Mouse (Mus musculus): ENCODE data around the gene Cyp1a1. TPM values are rescaled to one million over a fixed set of nuclear protein-coding genes. Genes with fewer than 3 reads are reported as not detected.
"Not testable (repeated sequence)": the region's sequence is repeated elsewhere in the genome, so short reads cannot be mapped to it uniquely, and the experiment has no call there.

Cyp1a1 gene
- total RNA-seq, 2 experiments from 2014 or later: 0.12 to 0.15 TPM

DNA sequence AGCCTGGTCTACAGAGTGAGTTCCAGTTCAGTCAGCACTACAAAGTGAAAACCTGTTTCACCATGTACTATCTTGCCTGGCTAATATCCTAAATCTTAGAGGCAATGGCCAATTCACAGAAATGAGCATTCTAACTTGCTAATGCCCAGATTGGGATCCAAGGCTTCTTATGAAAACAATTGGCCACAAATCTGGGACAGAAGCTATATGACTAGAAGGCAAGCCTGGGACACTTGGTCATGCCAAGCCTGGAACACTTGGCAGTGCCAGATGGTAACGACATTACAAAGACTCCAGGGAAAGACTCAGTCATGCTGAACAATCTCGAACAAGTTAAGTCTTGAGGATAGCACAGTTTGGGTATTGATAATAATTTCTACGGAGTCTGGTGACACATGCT lies 18.8 kb downstream of the Cyp1a1 start:
- DNase-seq: no peak

DNA sequence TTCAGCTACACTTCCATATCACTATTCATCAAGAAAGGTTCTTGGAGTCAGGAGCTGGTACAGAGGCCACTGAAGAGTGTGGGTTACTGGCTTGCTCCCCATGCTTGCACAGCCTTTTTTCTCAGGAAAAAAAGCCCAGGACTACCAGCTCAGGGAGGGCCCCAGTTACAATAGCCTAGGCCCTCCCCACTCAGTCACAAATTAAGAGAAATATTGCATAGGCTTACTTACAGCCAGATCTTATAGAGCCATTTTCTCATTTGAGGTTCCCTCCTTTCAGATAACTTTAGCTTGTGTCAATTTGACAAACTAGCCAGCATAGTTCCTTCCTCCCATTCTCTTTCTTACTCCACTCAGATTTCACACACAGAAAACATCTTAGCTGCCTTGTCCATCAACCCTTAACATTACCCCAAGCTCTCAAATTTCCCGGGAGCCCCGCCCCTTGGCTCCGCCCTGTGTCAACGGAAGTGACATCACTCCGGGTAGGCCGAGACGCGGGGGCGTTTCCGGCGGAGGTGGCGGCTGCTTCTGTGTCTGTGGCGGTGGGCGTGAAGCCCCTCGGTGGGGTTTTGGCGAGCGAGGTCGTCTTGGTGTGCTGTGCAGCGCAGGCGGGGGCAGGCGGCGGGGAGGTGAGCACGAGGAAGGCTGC lies 20.5 kb downstream of the Cyp1a1 start, which contains the start of gene Edc3:
Gene Edc3 (plus strand): TSS at position 473 of the 652 bp plus-strand sequence.
- DNase-seq: peak; percentile 82 to 85

DNA sequence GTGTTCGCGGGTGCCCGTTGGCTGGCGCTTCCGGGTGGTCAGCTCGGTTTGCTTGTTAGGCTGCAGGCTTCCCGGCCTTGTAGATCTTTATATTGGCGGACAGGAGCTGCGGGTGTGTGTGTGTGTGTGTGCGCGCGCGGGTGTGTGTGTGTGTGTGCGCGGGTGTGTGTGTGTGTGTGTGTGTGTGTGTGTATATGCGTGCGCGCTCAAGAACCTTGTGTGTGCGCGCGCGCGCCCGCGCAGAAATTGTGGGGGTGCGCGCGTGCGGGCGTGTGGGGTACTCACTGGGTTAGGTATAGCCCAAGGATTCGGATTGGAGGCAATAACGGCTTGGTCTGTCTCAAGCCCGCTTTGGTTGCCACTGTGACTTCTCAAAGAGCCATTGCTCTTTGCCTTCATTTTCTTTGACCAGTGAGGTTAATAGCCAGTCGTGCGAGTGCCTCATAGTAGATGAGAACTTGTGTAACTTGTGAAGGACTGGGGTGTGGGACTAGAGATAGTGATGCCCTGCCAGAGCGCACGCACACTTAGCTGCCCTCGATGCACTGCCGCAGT lies 21.1 kb downstream of the Cyp1a1 start:
- DNase-seq: peak; percentile 35 to 39

DNA sequence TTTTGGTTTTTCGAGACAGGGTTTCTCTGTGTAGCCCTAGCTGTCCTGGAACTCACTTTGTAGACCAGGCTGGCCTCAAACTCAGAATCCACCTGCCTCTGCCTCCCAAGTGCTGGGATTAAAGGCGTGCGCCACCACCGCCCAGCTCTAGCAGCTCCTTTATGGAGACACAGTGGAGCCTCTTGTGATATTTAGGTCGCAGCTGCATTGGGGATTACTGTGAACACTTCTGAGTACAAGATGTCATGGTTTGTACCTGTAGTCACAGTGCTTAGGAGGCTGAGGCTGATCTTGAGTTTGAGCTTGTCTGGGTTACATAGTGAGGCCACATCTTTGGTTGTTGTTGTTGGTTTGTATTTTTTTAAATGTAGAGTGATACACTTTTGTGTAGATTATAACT lies 22.5 kb downstream of the Cyp1a1 start:
- not testable (repeated sequence) for DNase-seq

DNA sequence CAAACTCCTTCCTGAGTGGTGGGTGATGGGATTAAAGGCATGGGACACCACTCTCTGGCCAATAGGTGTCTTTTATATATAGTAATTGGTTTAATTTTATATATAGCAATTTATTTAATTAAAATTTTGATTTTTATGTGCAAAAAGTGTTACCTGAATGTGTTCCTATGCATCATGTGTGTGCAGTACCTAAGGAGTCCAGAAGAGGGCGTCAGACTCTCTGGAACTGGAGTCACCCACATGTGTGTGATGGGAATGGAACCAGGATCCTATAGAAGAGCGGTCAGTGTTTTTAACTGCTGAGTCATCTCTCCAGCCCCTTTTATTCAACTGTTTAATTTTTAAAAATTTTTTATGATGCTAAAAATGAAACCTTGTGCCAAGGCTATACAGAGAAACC lies 24.5 kb downstream of the Cyp1a1 start:
- no peak for DNase-seq

DNA sequence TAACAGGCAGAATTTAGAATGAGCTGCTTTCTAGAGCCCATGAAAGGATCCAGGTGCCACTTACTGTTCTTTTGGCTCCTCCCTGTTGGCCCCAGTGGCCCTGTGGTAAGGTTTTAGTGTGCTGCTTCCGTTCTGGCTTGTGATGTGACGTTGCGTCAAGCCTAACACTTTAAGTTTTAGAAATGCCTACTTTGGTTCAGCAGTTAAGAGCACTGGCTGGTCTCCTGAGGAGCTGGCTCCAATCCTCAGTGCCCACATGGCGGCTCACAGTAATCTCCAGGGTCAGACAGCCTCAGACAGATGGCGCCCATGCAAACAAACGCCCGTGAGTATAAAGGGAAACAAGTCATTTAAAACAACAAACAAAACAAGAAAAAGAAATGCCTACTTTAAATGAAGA lies 30.7 kb downstream of the Cyp1a1 start:
- DNase-seq: no peak

DNA sequence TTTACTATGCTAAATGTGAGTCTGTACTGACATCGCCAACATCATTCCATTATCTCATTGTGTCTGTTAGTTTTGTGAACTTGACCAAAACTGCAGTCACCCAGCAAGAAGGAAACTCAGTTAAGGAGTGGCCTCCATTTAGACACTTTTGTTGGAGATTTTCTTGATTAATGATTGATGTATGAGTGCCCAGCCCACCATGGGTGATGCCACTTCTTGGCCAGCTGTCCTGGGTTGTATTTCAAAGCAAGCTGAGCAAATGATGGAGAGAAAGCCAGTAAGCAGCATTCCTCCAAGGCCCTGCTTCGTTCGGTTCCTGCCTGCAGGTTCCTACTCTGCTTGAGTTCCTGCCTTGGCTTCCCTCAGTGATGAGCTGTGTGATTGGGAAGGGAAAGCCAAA lies 33.0 kb downstream of the Cyp1a1 start:
- no peak for DNase-seq

DNA sequence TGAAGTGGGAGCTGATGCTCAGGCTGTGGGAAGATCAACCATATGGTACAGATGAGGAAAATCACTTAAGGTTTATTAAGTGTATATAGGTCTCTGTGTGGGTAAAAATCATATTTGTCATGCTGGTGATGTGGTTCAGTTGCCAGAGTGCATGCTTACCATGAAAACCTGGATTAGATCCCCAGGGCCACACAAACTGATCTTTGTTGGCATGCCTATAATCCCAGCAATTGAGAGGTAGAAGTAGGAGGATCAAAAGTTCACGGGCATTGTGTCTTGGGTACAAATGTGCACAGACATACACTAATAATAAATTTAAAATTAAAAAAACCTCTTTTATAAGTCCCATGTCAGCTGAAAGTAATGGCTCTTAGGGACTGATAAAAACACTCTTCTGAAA lies 34.6 kb downstream of the Cyp1a1 start:
- DNase-seq: no peak

DNA sequence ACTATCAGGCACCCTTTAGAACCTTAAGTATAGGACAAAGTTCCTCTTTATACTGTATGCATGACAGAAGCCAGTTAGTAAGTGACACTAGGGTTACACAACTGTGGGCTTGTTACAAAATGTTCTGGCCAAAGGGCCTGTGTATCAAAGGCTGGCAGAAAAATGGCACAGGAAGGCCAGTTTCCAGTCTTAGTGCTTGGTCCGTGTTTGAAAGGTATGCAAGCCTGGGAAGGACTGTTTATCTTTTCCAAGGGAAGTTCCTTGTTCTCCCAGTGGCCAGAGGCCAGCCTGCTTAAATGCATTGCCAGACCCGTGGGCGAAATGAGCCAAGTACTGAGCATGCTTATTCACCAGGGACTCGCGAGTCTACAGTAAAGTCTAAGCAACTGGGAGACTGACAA lies 35.6 kb downstream of the Cyp1a1 start:
- DNase-seq: peak; percentile 55 to 58

DNA sequence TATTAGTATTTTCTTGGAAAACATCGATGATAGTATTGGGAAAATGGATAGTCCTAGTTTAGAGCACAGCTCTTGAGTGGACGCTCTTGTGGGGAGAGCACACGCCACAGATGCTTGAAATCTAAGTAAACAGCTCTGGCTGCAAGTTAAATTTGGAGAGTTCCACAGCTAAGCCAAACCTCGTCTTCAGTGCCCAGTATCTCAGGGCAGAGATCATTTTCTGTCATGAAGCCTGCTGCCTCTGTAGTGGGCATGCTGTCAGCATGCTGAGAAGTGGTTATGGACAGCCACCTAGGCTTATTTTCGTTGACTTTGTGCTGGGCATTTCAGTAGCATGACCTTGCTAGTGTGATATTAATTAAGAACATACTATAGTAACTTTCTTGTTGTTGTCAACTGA lies 36.1 kb downstream of the Cyp1a1 start:
- no peak for DNase-seq

DNA sequence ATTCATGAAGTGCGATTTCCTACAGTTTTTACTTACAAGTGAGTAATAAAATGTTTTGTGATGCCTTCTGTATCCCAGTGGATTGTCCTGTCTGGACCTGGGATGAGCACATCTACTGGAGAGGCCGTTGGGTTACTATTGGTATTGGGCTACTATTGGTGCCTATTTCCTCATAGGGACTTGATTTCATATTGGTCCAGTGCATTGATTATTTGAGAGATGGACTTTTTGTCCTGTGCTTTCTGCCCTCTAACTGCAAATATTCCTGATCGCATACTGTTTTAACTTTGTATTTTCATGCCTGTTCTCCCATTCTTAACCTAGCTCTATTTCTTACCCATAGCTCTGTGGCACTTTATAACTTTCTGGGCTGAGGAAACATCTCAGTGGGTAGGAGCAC lies 37.0 kb downstream of the Cyp1a1 start:
- DNase-seq: no peak

DNA sequence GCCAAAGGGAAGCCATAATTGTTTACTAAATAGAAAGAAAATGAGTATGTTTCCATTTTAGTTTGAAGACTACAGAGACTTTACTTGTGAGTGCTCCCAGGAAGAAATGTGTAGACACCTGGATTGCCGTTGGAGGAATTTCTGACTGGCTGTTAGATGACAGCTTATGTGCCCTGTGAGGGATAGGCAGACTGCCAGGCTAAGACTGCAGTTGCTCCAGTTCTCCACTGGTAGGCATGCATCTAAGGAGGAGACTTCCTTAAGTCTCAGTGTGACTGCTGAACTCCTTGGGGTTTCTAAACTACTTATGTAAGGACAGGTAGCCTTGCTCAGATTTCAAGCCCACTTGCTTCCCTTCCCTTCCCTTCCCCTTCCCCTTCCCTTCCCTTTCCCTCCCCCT lies 40.6 kb downstream of the Cyp1a1 start:
- no peak for DNase-seq

DNA sequence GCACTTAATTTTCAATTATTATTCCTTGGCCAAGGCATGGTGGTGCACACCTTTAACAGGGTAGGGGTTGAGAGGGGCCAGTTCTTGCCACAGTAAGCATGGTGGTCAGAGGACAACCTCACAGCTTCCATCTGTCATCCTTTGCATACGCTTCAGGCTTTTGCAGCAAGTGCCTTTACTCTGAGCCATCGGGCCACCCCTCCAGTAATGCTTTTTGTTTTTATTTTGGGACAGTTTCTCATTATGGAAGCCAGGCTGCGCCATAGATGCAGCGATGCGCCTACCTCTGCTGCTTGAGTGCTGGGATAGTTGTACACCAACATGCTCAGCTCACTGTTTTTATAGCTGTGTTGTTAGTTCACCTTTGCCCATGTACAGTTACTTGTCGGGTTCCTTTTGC lies 45.9 kb downstream of the Cyp1a1 start:
- no peak for DNase-seq

DNA sequence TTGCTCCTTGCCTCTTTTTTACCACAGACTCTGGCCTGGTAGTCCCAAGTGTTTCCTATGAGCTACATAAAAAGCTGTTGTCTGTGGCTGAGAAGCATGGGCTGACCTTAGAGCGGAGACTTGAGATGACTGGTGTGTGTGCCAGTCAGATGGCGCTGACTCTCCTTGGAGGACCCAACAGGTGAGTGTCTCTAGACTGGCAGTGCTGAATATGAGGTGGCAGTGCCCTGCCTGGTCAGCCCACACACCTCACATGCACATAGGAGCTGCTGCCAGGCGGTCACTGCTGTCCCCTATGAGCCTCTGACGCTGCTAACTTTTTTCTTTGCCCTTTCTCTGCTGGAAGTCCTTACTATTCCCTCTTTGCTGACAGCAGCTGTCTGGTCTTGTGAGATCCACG lies 52.1 kb downstream of the Cyp1a1 start:
- no peak for DNase-seq

DNA sequence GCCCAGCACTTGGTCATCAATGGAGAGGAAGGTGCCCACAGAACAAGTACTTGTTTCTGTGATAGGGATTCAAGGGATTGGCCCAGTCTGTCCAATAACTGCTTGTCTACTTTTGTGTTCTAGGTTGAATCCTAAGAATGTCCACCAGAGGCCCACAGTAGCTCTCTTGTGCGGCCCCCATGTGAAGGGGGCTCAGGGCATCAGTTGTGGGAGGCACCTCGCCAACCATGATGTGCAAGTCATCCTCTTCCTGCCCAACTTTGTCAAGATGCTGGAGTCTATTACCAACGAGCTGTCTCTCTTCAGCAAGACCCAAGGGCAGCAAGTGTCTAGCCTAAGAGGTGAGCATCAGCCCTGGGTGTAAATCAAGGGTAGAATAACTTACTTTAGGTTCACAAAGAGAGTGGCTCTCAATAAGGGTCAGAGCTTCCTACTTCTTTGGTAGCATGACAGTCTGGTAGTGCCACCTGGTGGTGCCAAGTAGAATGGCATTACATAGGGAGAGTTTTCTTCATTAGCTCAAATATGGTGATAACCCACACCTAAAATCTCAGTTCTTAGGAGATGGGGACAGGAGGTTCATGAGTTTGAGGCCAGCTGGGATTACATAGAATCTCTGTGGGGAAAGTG lies 56.8 kb downstream of the Cyp1a1 start:
- peak in 1 of 2 experiments; percentile 47 for DNase-seq

DNA sequence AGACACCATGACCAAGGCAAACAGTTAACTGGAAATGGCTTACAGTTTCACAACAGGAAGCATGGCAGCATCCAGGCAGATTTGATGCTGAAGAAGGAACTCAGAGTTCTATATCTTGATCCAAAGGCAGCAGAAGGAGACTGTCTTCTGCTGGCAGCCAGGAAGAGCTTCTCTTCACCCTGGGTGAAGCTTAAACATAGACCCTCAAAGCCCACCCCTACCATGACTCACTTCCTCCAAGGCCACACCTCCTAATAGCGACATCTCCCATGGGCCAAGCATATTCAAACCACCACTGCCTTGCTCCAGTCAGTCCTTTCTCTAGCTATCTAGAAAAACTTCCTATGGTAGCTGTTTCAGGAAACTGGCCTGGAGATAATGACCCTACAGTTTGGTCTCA lies 59.3 kb downstream of the Cyp1a1 start:
- no peak for DNase-seq

DNA sequence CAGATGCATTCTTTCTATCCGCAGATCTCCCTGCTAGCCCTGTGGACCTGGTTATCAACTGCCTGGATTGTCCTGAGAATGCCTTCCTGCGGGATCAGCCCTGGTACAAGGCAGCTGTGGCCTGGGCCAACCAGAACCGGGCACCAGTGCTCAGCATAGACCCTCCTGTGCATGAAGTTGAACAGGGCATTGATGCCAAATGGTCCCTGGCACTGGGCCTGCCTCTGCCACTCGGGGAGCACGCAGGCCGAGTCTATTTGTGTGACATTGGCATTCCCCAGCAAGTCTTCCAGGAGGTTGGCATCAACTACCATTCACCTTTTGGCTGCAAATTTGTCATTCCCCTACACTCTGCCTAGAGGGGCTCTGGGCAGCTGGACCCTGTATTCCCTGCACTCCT lies 60.4 kb downstream of the Cyp1a1 start:
- DNase-seq: peak in 1 of 2 experiments; percentile 59

DNA sequence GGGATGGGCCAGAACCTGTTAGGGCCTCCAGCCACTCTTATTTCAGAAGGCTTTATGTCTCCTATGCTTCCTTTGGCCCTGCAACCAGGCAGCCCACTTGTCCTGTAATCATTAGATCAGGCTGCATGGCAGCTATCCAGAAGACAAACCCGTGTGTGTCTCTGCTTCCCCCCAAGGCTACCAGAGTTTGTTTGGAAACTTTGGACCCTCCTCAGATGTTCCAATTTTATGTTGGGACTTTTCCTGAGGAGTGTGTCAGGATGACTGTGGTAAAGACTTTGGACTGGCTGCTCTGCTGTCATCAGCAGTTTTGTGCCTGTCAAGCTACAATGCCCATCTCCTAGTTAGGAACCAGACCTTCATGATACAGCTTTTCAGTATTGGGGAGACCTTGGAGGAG lies 61.1 kb downstream of the Cyp1a1 start:
- DNase-seq: no peak

DNA sequence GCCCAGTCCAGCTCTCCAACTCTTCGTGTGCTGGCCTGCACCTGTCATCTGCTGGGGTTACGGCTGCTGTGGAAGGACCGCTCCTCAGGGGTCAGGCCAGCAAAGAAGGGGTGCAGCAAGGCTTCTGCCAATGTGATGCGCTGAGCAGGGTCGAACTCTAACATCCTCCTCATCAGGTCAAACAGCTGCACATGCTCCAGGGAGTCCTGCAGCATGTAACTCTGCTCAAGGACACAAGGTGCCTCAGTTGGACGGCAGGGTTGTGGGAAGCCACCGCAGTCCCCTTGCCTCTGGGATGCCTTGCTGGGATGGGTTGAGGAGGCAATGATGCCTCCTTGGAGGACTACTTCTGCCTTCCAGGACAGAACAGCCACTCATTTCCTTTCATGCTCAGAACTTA lies 63.2 kb downstream of the Cyp1a1 start:
- no peak for DNase-seq

Other genes with a start within 250 kb of the Cyp1a1 start
- gene Ppcdc, start 247.8 kb upstream of the Cyp1a1 start, total RNA-seq (2021): 10 to 100 TPM; 14.9 to 17.7 TPM
- 100 to 1,000 TPM; 370 to 381 TPM for gene Scamp5, start 219.9 kb upstream of the Cyp1a1 start, total RNA-seq (2021)
- 1 to 10 TPM; 9.4 to 9.9 TPM for gene Rpp25, start 183.9 kb upstream of the Cyp1a1 start, total RNA-seq (2021)
- 100 to 1,000 TPM; 387 to 406 TPM for gene Cox5a, start 166.7 kb upstream of the Cyp1a1 start, total RNA-seq (2021)
- gene Fam219b, start 150.4 kb upstream of the Cyp1a1 start, total RNA-seq (2021): 10 to 100 TPM; 18.7 to 19.2 TPM
- gene Mpi, start 135.2 kb upstream of the Cyp1a1 start, total RNA-seq (2021): 10 to 100 TPM; 65.9 to 66.3 TPM
- gene Scamp2, start 127.0 kb upstream of the Cyp1a1 start, total RNA-seq (2021): 10 to 100 TPM; 24.6 to 25.5 TPM
- 10 to 100 TPM; 23.0 to 31.3 TPM for gene Ulk3, start 98.5 kb upstream of the Cyp1a1 start, total RNA-seq (2021)
- gene Cplx3, start 81.6 kb upstream of the Cyp1a1 start, total RNA-seq (2021): 1 to 10 TPM; 3.6 to 3.7 TPM
- not detected for gene Lman1l, start 67.2 kb upstream of the Cyp1a1 start, total RNA-seq (2021)
- 10 to 100 TPM; 35.2 to 41.8 TPM for gene Csk, start 34.3 kb upstream of the Cyp1a1 start, total RNA-seq (2021)
- not detected for gene Cyp1a2, start 4.2 kb upstream of the Cyp1a1 start, total RNA-seq (2021)
- gene Edc3, start 20.6 kb downstream of the Cyp1a1 start, total RNA-seq (2021): 10 to 100 TPM; 15.5 to 15.6 TPM
- gene Clk3, start 77.9 kb downstream of the Cyp1a1 start, total RNA-seq (2021): 10 to 100 TPM; 81.0 to 81.9 TPM
- gene Arid3b, start 148.9 kb downstream of the Cyp1a1 start, total RNA-seq (2021): 1 to 10 TPM; 6.0 to 6.1 TPM
- gene Ubl7, start 223.1 kb downstream of the Cyp1a1 start, total RNA-seq (2021): 100 to 1,000 TPM in 1 of 2 experiments, 10 to 100 TPM in 1; 94.3 to 102 TPM